In the genomic region with DNA sequence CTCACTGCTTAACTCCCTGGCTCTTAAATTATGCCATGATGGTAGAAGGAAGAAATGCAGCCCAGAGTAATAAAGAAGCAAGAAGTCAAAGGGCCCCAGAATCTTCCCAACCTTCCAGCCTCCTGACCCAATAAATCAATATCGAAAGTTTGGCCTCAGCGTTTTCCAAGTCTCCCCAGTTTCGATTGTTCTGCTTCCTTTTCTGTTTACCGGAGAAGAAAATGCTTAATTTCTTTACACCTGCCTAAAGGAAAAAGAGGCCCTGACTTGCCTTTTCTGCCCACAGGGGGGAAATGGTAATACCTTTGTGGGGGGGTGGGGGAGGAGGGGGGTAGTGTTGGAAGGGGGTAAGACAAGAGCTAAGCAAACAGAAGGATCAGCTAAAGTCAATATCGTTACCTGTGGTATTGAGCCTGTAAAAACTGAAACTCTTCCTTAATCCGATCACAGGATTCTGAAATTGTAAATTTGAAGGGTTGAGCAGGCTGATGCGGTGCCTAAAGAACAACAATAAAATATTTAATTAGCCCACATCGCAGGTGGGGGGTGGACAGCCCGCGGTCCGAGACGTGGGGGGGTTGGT, we compare ENCODE assay signal across 8 mouse cellular contexts. TPM values are rescaled to one million over a fixed set of nuclear protein-coding genes. Genes with fewer than 3 reads are reported as not detected.
A peak's percentile ranks its signal among the peaks of the same experiment; 100 is the strongest.
DNase-seq lines count a peak whose midpoint lies in the region; ATAC-seq and TF ChIP-seq lines count a peak whose summit lies in the region.

No protein-coding gene starts in this region.

- H3K9ac ChIP-seq in heart, embryonic 15.5 days = peak overlapping the region; percentile 96

- peaks cover 53% of the 10 kb centered on the region for H3K79me2 ChIP-seq in macrophage (ENCODE audit: inconsistent target)

- WGBS in kidney, adult 2 months = 3% methylated on average over 12 of the region's 12 CpGs
- under 1% methylated on average over 12 of the region's 12 CpGs for WGBS in bone marrow, adult 2 months
- under 1% methylated on average over 12 of the region's 12 CpGs for WGBS in heart, embryonic 15.5 days
- WGBS in macrophage (ENCODE audit: missing documents) = 1% methylated on average over 12 of the region's 12 CpGs

- no peak for ATAC-seq in heart, embryonic 15.5 days (replicated peaks; ENCODE audit: insufficient number of reproducible peaks, insufficient read depth, low FRiP score, low read depth)

- TF ChIP-seq CTCF in kidney, adult 2 months (conservative IDR thresholded peaks at IDR 0.05; ENCODE audit: insufficient read depth, insufficient read length, low read depth, low read length) = no peak
- no peak for TF ChIP-seq CTCF in bone marrow, adult 2 months (IDR thresholded peaks at IDR 0.05; ENCODE audit: control insufficient read depth, insufficient read depth, low read length)

- H3K4me3 ChIP-seq in kidney, adult 2 months (ENCODE audit: insufficient read depth, low read depth, low read length) = peak overlapping the region; percentile 76
- peak overlapping the region; percentile 66 for H3K4me3 ChIP-seq in bone marrow, adult 2 months (replicated peaks; ENCODE audit: control insufficient read depth, low read depth, low read length)
- peak overlapping the region; percentile 98 for H3K4me3 ChIP-seq in heart, embryonic 15.5 days
- peak overlapping the region; percentile 62 for H3K4me3 ChIP-seq in macrophage (ENCODE audit: inconsistent target)

- no peaks in the 10 kb centered on the region for H3K27me3 ChIP-seq in kidney, adult 2 months (replicated peaks; ENCODE audit: control insufficient read depth, insufficient read depth, low read length)
- no peaks in the 10 kb centered on the region for H3K27me3 ChIP-seq in heart, embryonic 15.5 days

- TF ChIP-seq POLR2A in kidney, adult 2 months (IDR thresholded peaks at IDR 0.05; ENCODE audit: low read depth, low read length) = no peak
- TF ChIP-seq POLR2A in bone marrow, adult 2 months (IDR thresholded peaks at IDR 0.05; ENCODE audit: borderline replicate concordance, control insufficient read depth, low read depth, low read length) = no peak

- peak overlapping the region; percentile 70 for H3K4me2 ChIP-seq in heart, embryonic 15.5 days

- H3K36me3 ChIP-seq in kidney, adult 2 months (ENCODE audit: control insufficient read depth, insufficient read depth, low read length) = no peaks in the 10 kb centered on the region
- no peaks in the 10 kb centered on the region for H3K36me3 ChIP-seq in heart, embryonic 15.5 days
- peaks cover 12% of the 10 kb centered on the region; the same call in 1 of the 2 replicates for H3K36me3 ChIP-seq in macrophage (ENCODE audit: inconsistent target)

- no peak overlapping the region for H3K27ac ChIP-seq in kidney, adult 2 months (ENCODE audit: insufficient read depth, low read depth, low read length)
- peak overlapping the region; percentile 100 for H3K27ac ChIP-seq in bone marrow, adult 2 months (ENCODE audit: control insufficient read depth, insufficient read depth, low read depth, low read length, poor library complexity)
- H3K27ac ChIP-seq in heart, embryonic 15.5 days = peak overlapping the region; percentile 95
- peak overlapping the region; percentile 68 for H3K27ac ChIP-seq in macrophage

- no peaks in the 10 kb centered on the region for H3K9me3 ChIP-seq in heart, embryonic 15.5 days (replicated peaks)

- no peak for DNase-seq in kidney, adult 2 months
- no peak for DNase-seq in kidney, postnatal 14 days
- DNase-seq in Muller cell, postnatal 12 days (ENCODE audit: inconsistent ontology term) = no peak
- no peak for DNase-seq in urinary bladder, postnatal 25 days (ENCODE audit: low spot score)
- no peak for DNase-seq in right cerebral cortex, adult 2 months (ENCODE audit: low spot score in 2 of 2)

- H3K4me1 ChIP-seq in kidney, adult 2 months (ENCODE audit: control insufficient read depth, insufficient read depth, low read length) = peaks cover 3% of the 10 kb centered on the region; the same call in 1 of the 2 replicates
- H3K4me1 ChIP-seq in bone marrow, adult 2 months (ENCODE audit: control insufficient read depth, insufficient read depth, low read length) = peaks cover 2% of the 10 kb centered on the region; the same call in 1 of the 2 replicates
- H3K4me1 ChIP-seq in heart, embryonic 15.5 days (replicated peaks) = peaks cover 21% of the 10 kb centered on the region

RNA-seq across cellular contexts. Expression of a gene that starts 1.4 kb away (rescaled TPM):
- 10.4 and 10.5 TPM in 2 replicates for polyA plus RNA-seq in kidney, adult 2 months (2012; rRNA removed)
- polyA plus RNA-seq in bone marrow, adult 2 months (2011; ENCODE audit: insufficient read depth, insufficient read length, low replicate concordance, missing spikeins) = 7.0 and 11.6 TPM in 2 replicates
- 7.3 and 8.7 TPM in 2 replicates for polyA plus RNA-seq in heart, embryonic 15.5 days (2015; fragmentation: Nextera tagmentation; extraction: Ambion mirVana)
- total RNA-seq in macrophage (2018; cell fraction: chromatin; rRNA removed) = 100 to 1,000 TPM in 1 of 26 experiments, 10 to 100 TPM in 25; 16.0 to 103 (median 57.8) TPM
- 10 to 100 TPM; 21.2 to 49.0 (median 33.4) TPM for total RNA-seq in macrophage (2018; cell fraction: cytosol; rRNA removed)
- total RNA-seq in macrophage (2018; cell fraction: nucleus; rRNA removed) = 100 to 1,000 TPM in 1 of 26 experiments, 10 to 100 TPM in 25; 28.5 to 109 (median 58.0) TPM
- polyA plus RNA-seq in macrophage (2018) = 17.3 to 21.9 TPM (median 20.8 TPM) in 3 replicates
